Mouse (Mus musculus) cerebellum, adult 2 months (tissue): Measurements from ENCODE around the gene Slco1c1. TPM values are rescaled to one million over a fixed set of nuclear protein-coding genes. Genes with fewer than 3 reads are reported as not detected.

Experiments
- DNase-seq, 2 experiments: peaks; one replicate each; pipeline ENCODE4 v3.0.0; 2021
- H3K27ac ChIP-seq: fragments of 200-500 bp; 2 replicates; pipeline ENCODE4 v1.5.1; 2012; ENCODE audit warnings: low read length, control low read depth, inconsistent platforms; ENCODE audit not compliant: insufficient read depth
- H3K27me3 ChIP-seq: fragments of 200-500 bp; 2 replicates; pipeline ENCODE4 v1.6.1; 2012; ENCODE audit warnings: inconsistent platforms, mild to moderate bottlenecking, low read length, moderate library complexity; ENCODE audit not compliant: control insufficient read depth, insufficient read depth
- H3K4me1 ChIP-seq: fragments of 200-500 bp; 2 replicates; pipeline ENCODE4 v1.6.1; 2011; ENCODE audit warnings: low read length; ENCODE audit not compliant: control insufficient read depth, insufficient read depth
- H3K4me3 ChIP-seq: fragments of 200-500 bp; replicated peaks from 2 replicates; pipeline ENCODE3; 2011; ENCODE audit warnings: mild to moderate bottlenecking, low read depth, low read length, control low read depth; ENCODE audit not compliant: insufficient read depth
- CTCF ChIP-seq: fragments of 200-500 bp; IDR thresholded peaks from 2 replicates; pipeline ENCODE4 v1.5.1; 2011; ENCODE audit warnings: low read depth, mild to moderate bottlenecking, control low read depth, low read length, moderate library complexity, borderline replicate concordance; ENCODE audit not compliant: insufficient read depth
- POLR2A ChIP-seq: fragments of 200-500 bp; IDR thresholded peaks from 2 replicates; pipeline ENCODE4 v1.6.1; 2011; ENCODE audit warnings: low read length, control low read depth, borderline replicate concordance; ENCODE audit not compliant: insufficient read depth
- WGBS: fragments of 180-500 bp; shearing (Covaris S2); methylation state at CpG from one replicate; pipeline ENCODE4 v1.1.7; 2018; 5-methylcytosine and 5-hydroxymethylcytosine counted together
- polyA plus RNA-seq: library from polyadenylated mRNA; depleted of rRNA; stranded (reverse); fragments of >200 nt; gene quantifications from 2 replicates; pipeline ENCODE4 v1.2.3, GENCODE M21; 2012

Gene Slco1c1
- polyA plus RNA-seq, 1 experiment: 34.5 TPM

DNA sequence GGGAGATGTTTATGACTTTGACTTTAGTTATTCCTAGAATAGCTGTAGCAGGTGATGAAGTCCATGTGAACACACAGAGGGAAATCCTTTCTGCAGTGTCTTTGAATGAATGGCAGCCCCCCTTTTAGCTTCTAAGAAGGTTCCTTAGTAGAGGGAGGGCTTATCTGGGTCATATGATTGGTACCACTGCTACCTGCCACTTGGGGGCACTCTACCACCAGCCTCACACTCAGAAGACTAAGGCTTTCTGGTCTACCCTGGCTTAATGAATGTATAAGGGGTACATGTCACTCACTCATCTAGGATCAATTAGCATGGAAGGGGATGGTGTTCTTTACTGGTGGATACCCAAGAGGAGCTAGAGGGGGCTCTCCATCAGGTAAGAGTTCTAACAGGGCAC, 24.7 kb upstream of the Slco1c1 start:
- Histone ChIP-seq H3K27me3 (no peaks in the 10 kb centered on the region), H3K4me3 (no peak overlapping the region), H3K4me1 (no peaks in the 10 kb centered on the region), H3K27ac (no peak overlapping the region)
- DNase-seq: no peak
- TF ChIP-seq POLR2A (no peak), CTCF (peak; percentile 35; the same call in 1 of the 2 replicates)

DNA sequence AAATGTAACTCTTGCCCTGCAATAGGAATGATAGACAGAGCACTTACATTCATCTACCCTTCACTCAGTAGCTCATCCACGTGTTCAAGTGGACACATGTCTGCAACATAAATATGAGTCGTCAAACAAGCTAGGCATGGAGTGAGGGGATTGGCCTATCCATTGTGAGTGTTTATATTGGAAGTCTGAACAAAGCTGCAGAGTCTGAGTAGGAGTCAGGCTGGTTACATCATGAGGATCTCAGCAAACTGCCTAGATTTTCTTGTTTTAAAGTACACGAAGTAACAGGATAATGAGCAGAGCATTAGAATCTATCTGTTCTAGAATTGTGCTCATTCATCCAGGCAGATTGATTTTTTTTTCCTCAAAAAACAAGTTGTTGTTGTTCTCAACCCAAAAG, 23.0 kb upstream of the Slco1c1 start:
- DNase-seq: no peak
- WGBS: 89% methylated on average over 3 of the region's 3 CpGs
- Histone ChIP-seq H3K27ac (no peak overlapping the region), H3K4me3 (no peak overlapping the region), H3K4me1 (no peaks in the 10 kb centered on the region), H3K27me3 (no peaks in the 10 kb centered on the region)
- TF ChIP-seq POLR2A: no peak
- no peak for TF ChIP-seq CTCF

DNA sequence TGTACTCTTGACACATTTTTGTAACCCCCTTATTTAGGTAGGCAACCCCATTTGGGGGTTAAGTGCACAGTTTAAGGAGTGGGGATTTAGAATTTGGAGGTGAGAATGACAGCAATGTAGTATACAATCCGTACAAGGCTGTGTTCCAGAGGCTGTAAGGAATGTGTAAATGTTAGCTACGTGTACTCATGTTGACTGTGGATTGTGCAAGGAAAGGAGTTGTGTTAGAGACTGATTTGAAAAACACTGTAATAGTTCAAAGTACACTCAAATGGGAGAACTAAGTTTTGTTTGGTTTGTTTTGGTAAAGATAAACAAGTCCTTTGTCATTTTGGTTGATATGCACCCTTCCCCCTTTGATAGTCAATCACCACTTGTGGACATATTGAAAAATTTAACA, 1.6 kb upstream of the Slco1c1 start:
- Histone ChIP-seq H3K27ac (no peak overlapping the region), H3K4me1 (no peaks in the 10 kb centered on the region), H3K27me3 (no peaks in the 10 kb centered on the region), H3K4me3 (no peak overlapping the region)
- TF ChIP-seq CTCF (no peak), POLR2A (no peak)
- 86% methylated on average over 2 of the region's 2 CpGs for WGBS
- DNase-seq: no peak

DNA sequence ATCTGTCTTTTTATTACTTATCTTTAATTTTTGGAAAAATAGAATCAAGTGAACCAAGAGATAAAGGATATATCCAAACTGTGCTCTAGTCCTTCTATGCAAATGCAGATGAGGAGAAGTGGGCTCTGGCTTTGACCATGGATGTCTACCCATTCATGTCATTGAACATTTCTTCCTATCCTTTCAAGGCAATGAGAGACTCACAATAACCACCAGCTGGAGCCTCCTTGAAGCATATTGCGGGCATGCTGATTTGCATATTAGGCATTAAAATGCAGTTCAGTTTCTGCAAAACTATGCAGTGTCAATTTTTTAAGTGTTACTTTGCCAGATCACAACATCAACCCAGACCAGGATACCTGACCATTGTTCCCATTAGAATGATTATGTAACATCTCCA, 1.6 kb downstream of the Slco1c1 start:
- no peak for TF ChIP-seq CTCF
- no peak for TF ChIP-seq POLR2A
- Histone ChIP-seq H3K27ac (no peak overlapping the region), H3K4me3 (no peak overlapping the region), H3K4me1 (no peaks in the 10 kb centered on the region), H3K27me3 (no peaks in the 10 kb centered on the region)
- DNase-seq: no peak
- WGBS: 60% methylated on average over 1 of the region's 1 CpGs

DNA sequence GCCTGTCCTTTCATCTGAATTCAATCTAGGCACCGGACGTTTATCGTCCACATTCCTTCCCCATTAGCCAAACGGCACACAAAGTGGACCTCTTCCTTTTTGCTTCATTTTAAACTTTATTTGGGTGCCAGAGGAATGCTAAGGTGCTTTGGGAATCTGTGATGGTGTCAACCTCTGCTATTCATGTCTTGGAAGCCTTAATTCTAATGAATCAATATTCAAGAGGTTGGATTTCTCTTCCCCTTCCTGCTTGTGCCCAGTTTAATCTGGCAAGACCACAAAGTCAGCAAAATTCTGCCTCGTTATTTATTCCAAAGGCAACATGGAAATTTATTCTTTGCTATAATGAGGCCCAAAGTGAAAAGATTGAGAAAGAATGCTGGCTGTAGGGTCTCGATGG, 6.7 kb downstream of the Slco1c1 start:
- Histone ChIP-seq H3K4me1 (no peaks in the 10 kb centered on the region), H3K4me3 (no peak overlapping the region), H3K27me3 (no peaks in the 10 kb centered on the region), H3K27ac (no peak overlapping the region)
- WGBS: 74% methylated on average over 6 of the region's 6 CpGs
- DNase-seq: no peak
- no peak for TF ChIP-seq POLR2A
- TF ChIP-seq CTCF: no peak

DNA sequence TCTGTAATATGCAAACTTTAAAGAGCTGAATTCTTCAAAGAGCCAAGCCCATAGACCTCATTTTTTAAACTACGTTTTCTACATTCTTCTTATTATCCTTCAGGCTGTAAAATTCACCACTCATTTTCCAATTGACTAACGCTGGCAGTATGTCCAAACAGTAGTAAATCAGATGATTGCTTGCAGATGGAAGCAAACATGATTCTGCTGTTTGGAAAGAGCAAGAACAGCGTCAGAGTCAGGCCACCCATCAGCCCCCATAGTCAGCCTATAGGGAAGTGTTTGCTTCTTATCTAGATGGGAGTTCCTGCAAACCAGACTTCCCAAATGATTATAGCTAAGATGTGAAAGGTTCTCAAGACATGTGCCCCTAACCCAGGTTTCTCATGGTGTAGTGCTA, 13.1 kb downstream of the Slco1c1 start:
- Histone ChIP-seq H3K4me3 (no peak overlapping the region), H3K27ac (no peak overlapping the region), H3K27me3 (no peaks in the 10 kb centered on the region), H3K4me1 (no peaks in the 10 kb centered on the region)
- WGBS: 81% methylated on average over 3 of the region's 3 CpGs
- DNase-seq: no peak
- no peak for TF ChIP-seq POLR2A
- no peak for TF ChIP-seq CTCF

DNA sequence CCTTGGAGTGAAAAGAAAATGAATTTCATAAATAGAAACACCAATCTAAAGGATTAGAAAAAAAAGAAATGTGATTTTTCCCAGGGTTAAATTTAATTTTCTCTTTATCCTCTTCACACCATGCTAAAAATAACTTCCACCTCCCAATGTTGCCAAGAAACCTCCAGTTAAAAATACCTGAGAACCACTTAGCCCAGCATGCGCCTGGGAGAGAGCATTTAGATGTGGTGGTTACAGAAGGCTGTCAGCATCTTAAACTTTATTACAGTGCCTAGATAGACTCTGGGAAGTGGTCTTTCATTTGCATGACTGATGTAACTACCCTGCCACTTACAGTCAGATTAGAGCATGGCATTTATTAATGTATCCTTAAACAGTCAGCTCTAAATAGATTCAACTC, 17.0 kb downstream of the Slco1c1 start:
- no peak for TF ChIP-seq POLR2A
- TF ChIP-seq CTCF: no peak
- Histone ChIP-seq H3K4me3 (no peak overlapping the region), H3K27me3 (no peaks in the 10 kb centered on the region), H3K27ac (no peak overlapping the region), H3K4me1 (no peaks in the 10 kb centered on the region)
- no peak for DNase-seq
- 59% methylated on average over 1 of the region's 1 CpGs for WGBS

DNA sequence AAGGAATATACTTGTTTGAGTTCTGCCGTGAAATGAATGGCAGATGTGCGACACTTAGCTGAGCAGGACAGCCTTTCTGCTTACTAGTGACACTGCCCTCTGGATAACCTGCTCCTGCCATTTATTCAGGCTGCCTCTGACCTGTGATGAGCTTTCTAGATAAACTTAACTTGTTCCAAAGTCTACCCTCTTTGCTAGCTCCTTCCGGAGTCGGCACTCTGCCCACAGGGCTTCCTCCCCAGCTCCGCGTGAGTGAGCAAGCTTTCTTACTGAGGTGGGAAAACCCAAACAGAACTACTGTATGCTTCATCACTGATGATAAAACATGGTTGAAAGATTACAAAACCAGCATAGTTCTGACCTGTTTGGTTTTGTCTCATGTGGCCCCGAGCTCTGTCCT, 19.2 kb downstream of the Slco1c1 start:
- TF ChIP-seq POLR2A: no peak
- TF ChIP-seq CTCF: no peak
- 84% methylated on average over 7 of the region's 7 CpGs for WGBS

DNA sequence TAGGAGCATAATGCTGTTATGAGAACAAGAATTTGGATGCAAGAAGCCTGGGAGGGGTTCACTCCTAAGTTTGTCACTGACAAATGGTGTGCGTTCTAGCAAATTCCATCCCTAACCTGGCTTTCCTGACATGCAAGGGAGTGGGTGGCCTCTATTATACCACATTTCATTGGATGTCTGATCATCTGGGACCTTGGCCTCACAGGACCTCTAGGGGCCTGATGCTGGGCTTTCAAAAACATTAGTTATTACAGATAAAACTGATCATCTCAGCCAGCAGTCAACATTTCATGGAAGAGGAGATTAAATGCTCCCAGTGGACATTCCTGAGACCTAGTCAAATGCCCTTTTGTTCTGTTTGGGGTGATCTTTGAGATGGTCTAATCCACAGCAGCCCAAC, 34.0 kb downstream of the Slco1c1 start:
- Histone ChIP-seq H3K27ac (no peak overlapping the region), H3K27me3 (no peaks in the 10 kb centered on the region), H3K4me1 (no peaks in the 10 kb centered on the region), H3K4me3 (no peak overlapping the region)
- DNase-seq: no peak
- WGBS: 83% methylated on average over 1 of the region's 1 CpGs
- no peak for TF ChIP-seq CTCF

More for the DNA sequence above, 19.2 kb downstream of the Slco1c1 start:
- no peak overlapping the region for H3K27ac ChIP-seq
- H3K4me1 ChIP-seq: no peaks in the 10 kb centered on the region
- no peak for DNase-seq
- no peaks in the 10 kb centered on the region for H3K27me3 ChIP-seq
- no peak overlapping the region for H3K4me3 ChIP-seq
